Mouse (Mus musculus): ENCODE data around the gene Asap2. TPM values are rescaled to one million over a fixed set of nuclear protein-coding genes. Genes with fewer than 3 reads are reported as not detected.
A peak's percentile ranks its signal among the peaks of the same experiment; 100 is the strongest.

Asap2 gene
- polyA plus RNA-seq, 2 experiments = 9.2 to 20.1 TPM

DNA sequence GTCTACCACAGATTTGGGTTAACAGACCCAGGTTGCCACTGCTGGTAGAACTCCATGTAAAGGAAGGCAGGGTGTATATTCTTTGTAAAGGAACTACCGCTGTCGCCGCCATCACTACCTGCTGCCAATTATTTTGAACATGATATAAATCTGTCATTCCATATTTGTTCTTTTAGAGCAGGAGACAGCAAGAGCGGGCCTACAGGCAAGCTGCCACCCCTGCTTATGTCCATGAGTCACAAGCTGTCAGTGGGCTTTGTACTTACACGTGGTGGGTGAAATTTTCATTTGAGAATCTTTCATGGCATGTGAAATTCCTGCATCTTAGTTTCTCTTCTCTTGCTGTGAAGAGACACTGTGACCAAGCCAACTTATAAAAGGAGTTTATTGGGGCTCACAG is 273.0 kb downstream of the Asap2 start:
- no peaks in the 10 kb centered on the region for H3K27me3 ChIP-seq (ENCODE audit: control insufficient read depth, insufficient read depth, low read length)

GRCm38 (mm10) chr12:21264241-21264640 is 274.0 kb downstream of the Asap2 start:
- 71% methylated on average over 5 of the region's 5 CpGs for WGBS
- no peak for ATAC-seq (ENCODE audit: low FRiP score, low read depth)

More for the DNA sequence above, 273.0 kb downstream of the Asap2 start:
- 94% methylated on average over 5 of the region's 5 CpGs for WGBS
- Histone ChIP-seq H3K4me1 (ENCODE audit: control insufficient read depth, insufficient read depth, low read length) (no peaks in the 10 kb centered on the region), H3K27ac (replicated peaks; ENCODE audit: low read depth, low read length) (no peak overlapping the region), H3K9ac (ENCODE audit: low read depth, low read length, severe bottlenecking) (no peak overlapping the region), H3K9me3 (ENCODE audit: control insufficient read depth, low read length) (no peaks in the 10 kb centered on the region), H3K4me3 (replicated peaks; ENCODE audit: low read length) (no peak overlapping the region), H3K36me3 (ENCODE audit: control insufficient read depth, insufficient read depth, low read length) (peaks cover 62% of the 10 kb centered on the region), H3K4me2 (replicated peaks; ENCODE audit: low read depth, low read length, severe bottlenecking) (no peak overlapping the region)
- no peak for TF ChIP-seq POLR2A (IDR thresholded peaks at IDR 0.05; ENCODE audit: borderline replicate concordance, extremely low read depth, insufficient read depth, insufficient read length)
- ATAC-seq (ENCODE audit: low FRiP score, low read depth) (no peak), DNase-seq (ENCODE audit: low spot score) (no peak)

GRCm38 (mm10) chr12:21264970-21265369 is 274.7 kb downstream of the Asap2 start:
- Histone ChIP-seq H3K36me3 (ENCODE audit: control insufficient read depth, insufficient read depth, low read length) (peaks cover 58% of the 10 kb centered on the region), H3K4me2 (replicated peaks; ENCODE audit: low read depth, low read length, severe bottlenecking) (no peak overlapping the region), H3K9ac (ENCODE audit: low read depth, low read length, severe bottlenecking) (no peak overlapping the region), H3K27me3 (ENCODE audit: control insufficient read depth, insufficient read depth, low read length) (no peaks in the 10 kb centered on the region), H3K4me3 (replicated peaks; ENCODE audit: low read length) (no peak overlapping the region), H3K27ac (replicated peaks; ENCODE audit: low read depth, low read length) (no peak overlapping the region), H3K4me1 (ENCODE audit: control insufficient read depth, insufficient read depth, low read length) (no peaks in the 10 kb centered on the region), H3K9me3 (ENCODE audit: control insufficient read depth, low read length) (no peaks in the 10 kb centered on the region)
- TF ChIP-seq POLR2A (IDR thresholded peaks at IDR 0.05; ENCODE audit: borderline replicate concordance, extremely low read depth, insufficient read depth, insufficient read length) = no peak
- WGBS = 78% methylated on average over 3 of the region's 3 CpGs
- ATAC-seq (ENCODE audit: low FRiP score, low read depth) (no peak), DNase-seq (ENCODE audit: low spot score) (no peak)

More at GRCm38 (mm10) chr12:21264241-21264640, 274.0 kb downstream of the Asap2 start:
- Histone ChIP-seq H3K4me3 (replicated peaks; ENCODE audit: low read length) (no peak overlapping the region), H3K36me3 (ENCODE audit: control insufficient read depth, insufficient read depth, low read length) (peaks cover 61% of the 10 kb centered on the region), H3K27ac (replicated peaks; ENCODE audit: low read depth, low read length) (no peak overlapping the region), H3K4me1 (ENCODE audit: control insufficient read depth, insufficient read depth, low read length) (no peaks in the 10 kb centered on the region), H3K9me3 (ENCODE audit: control insufficient read depth, low read length) (no peaks in the 10 kb centered on the region), H3K4me2 (replicated peaks; ENCODE audit: low read depth, low read length, severe bottlenecking) (no peak overlapping the region), H3K9ac (ENCODE audit: low read depth, low read length, severe bottlenecking) (no peak overlapping the region), H3K27me3 (ENCODE audit: control insufficient read depth, insufficient read depth, low read length) (no peaks in the 10 kb centered on the region)
- DNase-seq (ENCODE audit: low spot score) = no peak
- TF ChIP-seq POLR2A (IDR thresholded peaks at IDR 0.05; ENCODE audit: borderline replicate concordance, extremely low read depth, insufficient read depth, insufficient read length) = no peak

GRCm38 (mm10) chr12:21265501-21265900 is 275.2 kb downstream of the Asap2 start:
- 82% methylated on average over 4 of the region's 4 CpGs for WGBS
- ATAC-seq (ENCODE audit: low FRiP score, low read depth) (no peak), DNase-seq (ENCODE audit: low spot score) (no peak)
- Histone ChIP-seq H3K27me3 (ENCODE audit: control insufficient read depth, insufficient read depth, low read length) (no peaks in the 10 kb centered on the region), H3K4me3 (replicated peaks; ENCODE audit: low read length) (no peak overlapping the region), H3K9me3 (ENCODE audit: control insufficient read depth, low read length) (no peaks in the 10 kb centered on the region), H3K4me1 (ENCODE audit: control insufficient read depth, insufficient read depth, low read length) (no peaks in the 10 kb centered on the region), H3K9ac (ENCODE audit: low read depth, low read length, severe bottlenecking) (no peak overlapping the region), H3K27ac (replicated peaks; ENCODE audit: low read depth, low read length) (no peak overlapping the region), H3K36me3 (ENCODE audit: control insufficient read depth, insufficient read depth, low read length) (peaks cover 58% of the 10 kb centered on the region), H3K4me2 (replicated peaks; ENCODE audit: low read depth, low read length, severe bottlenecking) (no peak overlapping the region)
- TF ChIP-seq POLR2A (IDR thresholded peaks at IDR 0.05; ENCODE audit: borderline replicate concordance, extremely low read depth, insufficient read depth, insufficient read length) = no peak

DNA sequence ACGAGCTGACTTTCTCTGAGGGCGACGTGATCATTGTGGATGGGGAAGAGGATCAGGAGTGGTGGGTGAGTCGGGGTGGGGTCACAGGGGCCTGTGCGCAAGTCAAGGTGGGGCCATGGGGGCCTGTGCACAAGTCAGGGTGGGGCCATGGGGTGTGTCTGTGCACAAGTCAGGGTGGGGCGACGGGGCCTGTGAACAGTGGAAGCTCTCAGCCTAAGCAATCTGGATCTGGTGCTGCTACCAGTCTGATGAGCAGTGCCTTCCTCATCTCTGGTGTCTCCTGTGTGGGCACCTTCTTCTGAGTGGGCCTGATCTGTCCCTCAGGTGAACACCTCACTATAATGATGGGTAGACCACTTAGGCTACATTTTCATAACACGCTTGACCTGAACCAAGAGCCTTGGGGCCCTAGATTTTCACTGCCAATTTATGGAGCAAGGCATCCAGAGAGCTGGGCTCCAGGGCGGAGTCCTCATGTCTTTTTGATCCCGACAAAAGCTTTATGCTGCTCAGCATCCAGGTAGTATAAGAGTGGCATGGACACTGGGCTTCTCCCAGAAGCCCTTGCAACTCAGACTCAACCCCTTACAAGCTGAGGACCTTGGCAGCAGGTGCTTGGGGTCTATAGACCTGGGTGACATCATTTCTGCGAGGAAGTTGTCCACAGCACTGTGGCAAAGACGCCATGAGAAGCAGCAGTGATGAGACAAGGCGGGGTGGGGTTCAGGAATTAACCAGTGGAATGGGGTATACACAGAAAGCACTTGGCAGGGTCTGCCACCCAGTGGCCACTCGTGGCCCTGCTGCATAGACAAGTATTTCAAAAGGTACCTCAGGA is 275.9 kb downstream of the Asap2 start:
- no peak overlapping the region for H3K27ac ChIP-seq (replicated peaks; ENCODE audit: low read depth, low read length)
- DNase-seq (ENCODE audit: low spot score) (peak; percentile 55), ATAC-seq (ENCODE audit: low FRiP score, low read depth) (peak; percentile 64; the same call in 1 of the 2 replicates)
- no peaks in the 10 kb centered on the region for H3K9me3 ChIP-seq (ENCODE audit: control insufficient read depth, low read length)
- H3K4me1 ChIP-seq (ENCODE audit: control insufficient read depth, insufficient read depth, low read length) = no peaks in the 10 kb centered on the region
- WGBS = 77% methylated on average over 14 of the region's 14 CpGs
- peaks cover 61% of the 10 kb centered on the region for H3K36me3 ChIP-seq (ENCODE audit: control insufficient read depth, insufficient read depth, low read length)
- no peak overlapping the region for H3K9ac ChIP-seq (ENCODE audit: low read depth, low read length, severe bottlenecking)
- no peak for TF ChIP-seq POLR2A (IDR thresholded peaks at IDR 0.05; ENCODE audit: borderline replicate concordance, extremely low read depth, insufficient read depth, insufficient read length)
- no peaks in the 10 kb centered on the region for H3K27me3 ChIP-seq (ENCODE audit: control insufficient read depth, insufficient read depth, low read length)
- H3K4me2 ChIP-seq (replicated peaks; ENCODE audit: low read depth, low read length, severe bottlenecking) = no peak overlapping the region
- no peak overlapping the region for H3K4me3 ChIP-seq (replicated peaks; ENCODE audit: low read length)

All from limb, embryonic 14.5 days (tissue).